16 mouse cellular contexts compared by ENCODE assay signal in genomic region chr9:114892974-114893373, GRCm38 (mm10).
"Had no signal": no experiment of that assay in that cellular context is flagged by ENCODE, and none has a peak within 500 bp of the region (broad histone marks: within the 10 kb centered on the region; RNA-seq: fewer than 3 reads in every experiment).

No protein-coding gene starts in this region.

- H3K27ac ChIP-seq: left cerebral cortex, adult 2 months; liver, embryonic 13.5 days; macrophage; midbrain, embryonic 12.5 days; midbrain, embryonic 15.5 days; neural tube, embryonic 13.5 days had no signal

- H3K27me3 ChIP-seq: liver, embryonic 13.5 days; midbrain, embryonic 12.5 days; midbrain, embryonic 15.5 days; neural tube, embryonic 13.5 days had no signal

- H3K4me2 ChIP-seq: liver, embryonic 13.5 days; midbrain, embryonic 12.5 days; midbrain, embryonic 15.5 days; neural tube, embryonic 13.5 days had no signal

- ATAC-seq: hindbrain, embryonic 16.5 days; midbrain, embryonic 15.5 days had no signal

- H3K4me3 ChIP-seq: left cerebral cortex, adult 2 months; liver, embryonic 13.5 days; midbrain, embryonic 12.5 days; midbrain, embryonic 15.5 days; neural tube, embryonic 13.5 days had no signal

- H3K9me3 ChIP-seq: liver, embryonic 13.5 days; midbrain, embryonic 12.5 days; midbrain, embryonic 15.5 days; neural tube, embryonic 13.5 days had no signal

- DNase-seq: kidney, adult 18-20 months; kidney, adult 9 months; kidney, postnatal 10 days; kidney, postnatal 36 days; layer of hippocampus, postnatal 36 days; liver, embryonic 13.5 days; retina, postnatal 1 day; right cerebral cortex, postnatal 25 days; spleen, adult 18-20 months; thymus, postnatal 36 days had no signal

- H3K9ac ChIP-seq: liver, embryonic 13.5 days; midbrain, embryonic 12.5 days; midbrain, embryonic 15.5 days; neural tube, embryonic 13.5 days had no signal

- H3K4me1 ChIP-seq: liver, embryonic 13.5 days; midbrain, embryonic 12.5 days; midbrain, embryonic 15.5 days had no signal

- H3K36me3 ChIP-seq: liver, embryonic 13.5 days; midbrain, embryonic 12.5 days; midbrain, embryonic 15.5 days; neural tube, embryonic 13.5 days had no signal
